Mouse (Mus musculus): Measurements from ENCODE around the gene Fut2. TPM values are rescaled to one million over a fixed set of nuclear protein-coding genes. Genes with fewer than 3 reads are reported as not detected.

Fut2 gene
- polyA plus RNA-seq, 1 experiment from 2014 or later, result 0.38 TPM

GRCm38 (mm10) chr7:45686841-45687240, 20.6 kb upstream of the Fut2 start:
- peaks cover 16% of the 10 kb centered on the region for H3K4me1 ChIP-seq (replicated peaks; ENCODE audit: insufficient read depth, low read length)
- WGBS, result 68% methylated on average over 3 of the region's 3 CpGs
- ATAC-seq (replicated peaks; ENCODE audit: low FRiP score, low read depth), result no peak

GRCm38 (mm10) chr7:45685811-45686210, 19.6 kb upstream of the Fut2 start:
- TF ChIP-seq CTCF (IDR thresholded peaks at IDR 0.05; ENCODE audit: low read depth), result no peak
- no peak overlapping the region for H3K4me2 ChIP-seq (ENCODE audit: low read length)
- H3K9me3 ChIP-seq (replicated peaks; ENCODE audit: low read length), result no peaks in the 10 kb centered on the region
- ATAC-seq (replicated peaks; ENCODE audit: low FRiP score, low read depth) (no peak), DNase-seq (ENCODE audit: low spot score) (no peak)
- WGBS, result 50% methylated on average over 10 of the region's 10 CpGs
- peaks cover 16% of the 10 kb centered on the region for H3K4me1 ChIP-seq (replicated peaks; ENCODE audit: insufficient read depth, low read length)
- H3K9ac ChIP-seq (ENCODE audit: low read depth, low read length), result no peak overlapping the region
- H3K27me3 ChIP-seq (ENCODE audit: insufficient read depth, low read length), result no peaks in the 10 kb centered on the region
- no peak overlapping the region for H3K4me3 ChIP-seq (replicated peaks; ENCODE audit: low read depth, low read length)
- H3K36me3 ChIP-seq (ENCODE audit: insufficient read depth, low read length), result no peaks in the 10 kb centered on the region
- H3K27ac ChIP-seq, result no peak overlapping the region

More at GRCm38 (mm10) chr7:45686841-45687240, 20.6 kb upstream of the Fut2 start:
- Histone ChIP-seq H3K4me3 (replicated peaks; ENCODE audit: low read depth, low read length) (no peak overlapping the region), H3K9ac (ENCODE audit: low read depth, low read length) (no peak overlapping the region), H3K9me3 (replicated peaks; ENCODE audit: low read length) (no peaks in the 10 kb centered on the region), H3K36me3 (ENCODE audit: insufficient read depth, low read length) (no peaks in the 10 kb centered on the region), H3K27me3 (ENCODE audit: insufficient read depth, low read length) (no peaks in the 10 kb centered on the region), H3K27ac (no peak overlapping the region), H3K4me2 (ENCODE audit: low read length) (no peak overlapping the region)
- no peak for DNase-seq (ENCODE audit: low spot score)
- no peak for TF ChIP-seq CTCF (IDR thresholded peaks at IDR 0.05; ENCODE audit: low read depth)

- no peak within 1 kb of the TSS for H3K27ac ChIP-seq
- H3K4me2 ChIP-seq (ENCODE audit: low read length), result no peak within 1 kb of the TSS
- no peak within 1 kb of the TSS for H3K4me3 ChIP-seq (replicated peaks; ENCODE audit: low read depth, low read length)
- TF ChIP-seq CTCF (IDR thresholded peaks at IDR 0.05; ENCODE audit: low read depth), result no peak
- ATAC-seq (replicated peaks; ENCODE audit: low FRiP score, low read depth) (no peak), DNase-seq (ENCODE audit: low spot score) (no peak)
- H3K9me3 ChIP-seq (replicated peaks; ENCODE audit: low read length), result no peaks in the 10 kb centered on the region
- no peaks in the 10 kb centered on the region for H3K27me3 ChIP-seq (ENCODE audit: insufficient read depth, low read length)
- 65% methylated on average over 7 of the region's 7 CpGs for WGBS
- peaks cover 18% of the 10 kb centered on the region for H3K4me1 ChIP-seq (replicated peaks; ENCODE audit: insufficient read depth, low read length)
- no peaks in the 10 kb centered on the region for H3K36me3 ChIP-seq (ENCODE audit: insufficient read depth, low read length)
- no peak within 1 kb of the TSS for H3K9ac ChIP-seq (ENCODE audit: low read depth, low read length)
Measured at GRCm38 (mm10) chr7:45683396-45684050, 17.3 kb upstream of the Fut2 start, which contains the start of gene Ntn5. Gene Ntn5 (plus strand): TSS chr7:45684022.

- Histone ChIP-seq H3K4me1 (replicated peaks; ENCODE audit: insufficient read depth, low read length) (peaks cover 18% of the 10 kb centered on the region), H3K27ac (peak overlapping the region; percentile 77), H3K36me3 (ENCODE audit: insufficient read depth, low read length) (no peaks in the 10 kb centered on the region), H3K4me3 (replicated peaks; ENCODE audit: low read depth, low read length) (no peak overlapping the region), H3K9me3 (replicated peaks; ENCODE audit: low read length) (no peaks in the 10 kb centered on the region), H3K4me2 (ENCODE audit: low read length) (peak overlapping the region; percentile 38; the same call in 1 of the 2 replicates), H3K9ac (ENCODE audit: low read depth, low read length) (peak overlapping the region; percentile 42; the same call in 1 of the 2 replicates), H3K27me3 (ENCODE audit: insufficient read depth, low read length) (no peaks in the 10 kb centered on the region)
- 24% methylated on average over 14 of the region's 14 CpGs for WGBS
- peak; percentile 53 for ATAC-seq (replicated peaks; ENCODE audit: low FRiP score, low read depth)
- DNase-seq (ENCODE audit: low spot score), result peak; percentile 97
- peak; percentile 100 for TF ChIP-seq CTCF (IDR thresholded peaks at IDR 0.05; ENCODE audit: low read depth)
Measured at GRCm38 (mm10) chr7:45682144-45683126, 16.2 kb upstream of the Fut2 start.

- no peak overlapping the region for H3K27ac ChIP-seq
- DNase-seq (ENCODE audit: low spot score), result no peak
Measured at GRCm38 (mm10) chr7:45681046-45681736, 15.0 kb upstream of the Fut2 start.

More at GRCm38 (mm10) chr7:45681046-45681736, 15.0 kb upstream of the Fut2 start:
- H3K9me3 ChIP-seq (replicated peaks; ENCODE audit: low read length), result no peaks in the 10 kb centered on the region
- H3K9ac ChIP-seq (ENCODE audit: low read depth, low read length), result no peak overlapping the region
- H3K4me3 ChIP-seq (replicated peaks; ENCODE audit: low read depth, low read length), result no peak overlapping the region
- no peaks in the 10 kb centered on the region for H3K27me3 ChIP-seq (ENCODE audit: insufficient read depth, low read length)
- no peak overlapping the region for H3K4me2 ChIP-seq (ENCODE audit: low read length)
- TF ChIP-seq CTCF (IDR thresholded peaks at IDR 0.05; ENCODE audit: low read depth), result no peak
- no peak for ATAC-seq (replicated peaks; ENCODE audit: low FRiP score, low read depth)
- WGBS, result 82% methylated on average over 8 of the region's 8 CpGs
- H3K36me3 ChIP-seq (ENCODE audit: insufficient read depth, low read length), result no peaks in the 10 kb centered on the region
- peaks cover 13% of the 10 kb centered on the region for H3K4me1 ChIP-seq (replicated peaks; ENCODE audit: insufficient read depth, low read length)
